Mouse (Mus musculus) liver, adult (tissue): ENCODE results near the gene Nphs2.

ENCODE experiments used
- GATA4 ChIP-seq: IDR thresholded peaks from 2 replicates; pipeline ENCODE4 v1.6.1; 2014; ENCODE audit warnings: mild to moderate bottlenecking, low read length; ENCODE audit not compliant: insufficient replicate concordance

The Nphs2 gene

DNA sequence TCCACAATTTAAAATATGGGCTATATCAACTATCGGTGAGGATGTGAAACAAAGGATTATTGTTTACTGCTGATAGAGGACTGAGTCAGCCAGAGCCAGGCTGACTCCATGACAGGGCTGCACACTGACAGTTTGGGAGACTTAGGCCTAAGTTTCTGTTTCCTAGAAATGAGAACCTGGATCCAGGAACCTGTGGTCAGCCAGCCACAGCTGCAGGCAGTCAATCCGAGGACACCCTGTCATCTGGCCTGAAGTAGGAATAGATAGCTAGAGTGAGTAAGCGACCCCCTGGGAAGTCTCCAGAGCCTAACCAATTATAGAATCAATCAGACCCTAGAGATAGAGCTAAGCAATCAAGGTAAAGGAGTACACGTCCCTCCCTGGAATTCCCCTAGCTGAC is 33.9 kb downstream of the Nphs2 start:
- no peak for TF ChIP-seq GATA4

- TF ChIP-seq GATA4: no peak
Measured at GRCm38 (mm10) chr1:156345633-156346032, 35.1 kb downstream of the Nphs2 start.

- TF ChIP-seq GATA4: no peak
Measured at GRCm38 (mm10) chr1:156349031-156349430, 38.5 kb downstream of the Nphs2 start.

DNA sequence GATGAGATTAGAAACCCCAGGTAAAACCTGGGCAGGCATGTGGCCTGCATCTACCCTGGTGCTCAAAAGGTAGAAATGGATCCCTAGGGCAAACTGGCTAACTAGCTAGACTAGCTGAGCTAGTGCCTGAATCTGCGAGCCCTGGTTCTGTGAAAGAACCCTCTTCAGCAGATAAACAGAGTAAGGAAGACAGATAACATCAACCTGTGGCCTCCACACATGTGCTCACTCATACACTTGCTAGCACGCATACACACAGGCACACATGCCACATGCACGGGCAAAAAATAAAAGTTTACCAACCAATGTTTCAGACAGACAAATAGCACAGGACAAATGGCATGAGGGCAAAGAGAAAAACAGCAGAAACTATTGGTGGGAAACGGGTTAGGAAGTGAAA is 39.9 kb downstream of the Nphs2 start:
- TF ChIP-seq GATA4: no peak

- no peak for TF ChIP-seq GATA4
Measured at GRCm38 (mm10) chr1:156352466-156352865, 41.9 kb downstream of the Nphs2 start.

- TF ChIP-seq GATA4: no peak
Measured at GRCm38 (mm10) chr1:156365740-156366139, 55.2 kb downstream of the Nphs2 start, which contains the start of gene Gm2000. TSS of gene Gm2000 (plus strand) at chr1:156366040.
